Mouse (Mus musculus): ENCODE data around the gene P4ha2. TPM values are rescaled to one million over a fixed set of nuclear protein-coding genes. Genes with fewer than 3 reads are reported as not detected.

The P4ha2 gene
- polyA plus RNA-seq, 1 experiment from 2014 or later = 26.0 TPM

- Histone ChIP-seq H3K36me3 (ENCODE audit: insufficient read depth) (no peaks in the 10 kb centered on the region), H3K9ac (no peak overlapping the region), H3K4me2 (no peak overlapping the region), H3K27me3 (ENCODE audit: insufficient read depth, low read length) (no peaks in the 10 kb centered on the region), H3K4me3 (ENCODE audit: low read depth, low read length) (no peak overlapping the region), H3K27ac (ENCODE audit: low read depth) (no peak overlapping the region), H3K9me3 (ENCODE audit: low read depth, low read length) (no peaks in the 10 kb centered on the region), H3K4me1 (ENCODE audit: insufficient read depth) (no peaks in the 10 kb centered on the region)
- ATAC-seq (ENCODE audit: insufficient read depth) (no peak), DNase-seq (peak; percentile 71)
- WGBS = 5% methylated on average over 3 of the region's 3 CpGs
- TF ChIP-seq CTCF (IDR thresholded peaks at IDR 0.05; ENCODE audit: low read depth) = peak; percentile 78
Observed at GRCm38 (mm10) chr11:54093000-54093399, 6.9 kb upstream of the P4ha2 start.

DNA sequence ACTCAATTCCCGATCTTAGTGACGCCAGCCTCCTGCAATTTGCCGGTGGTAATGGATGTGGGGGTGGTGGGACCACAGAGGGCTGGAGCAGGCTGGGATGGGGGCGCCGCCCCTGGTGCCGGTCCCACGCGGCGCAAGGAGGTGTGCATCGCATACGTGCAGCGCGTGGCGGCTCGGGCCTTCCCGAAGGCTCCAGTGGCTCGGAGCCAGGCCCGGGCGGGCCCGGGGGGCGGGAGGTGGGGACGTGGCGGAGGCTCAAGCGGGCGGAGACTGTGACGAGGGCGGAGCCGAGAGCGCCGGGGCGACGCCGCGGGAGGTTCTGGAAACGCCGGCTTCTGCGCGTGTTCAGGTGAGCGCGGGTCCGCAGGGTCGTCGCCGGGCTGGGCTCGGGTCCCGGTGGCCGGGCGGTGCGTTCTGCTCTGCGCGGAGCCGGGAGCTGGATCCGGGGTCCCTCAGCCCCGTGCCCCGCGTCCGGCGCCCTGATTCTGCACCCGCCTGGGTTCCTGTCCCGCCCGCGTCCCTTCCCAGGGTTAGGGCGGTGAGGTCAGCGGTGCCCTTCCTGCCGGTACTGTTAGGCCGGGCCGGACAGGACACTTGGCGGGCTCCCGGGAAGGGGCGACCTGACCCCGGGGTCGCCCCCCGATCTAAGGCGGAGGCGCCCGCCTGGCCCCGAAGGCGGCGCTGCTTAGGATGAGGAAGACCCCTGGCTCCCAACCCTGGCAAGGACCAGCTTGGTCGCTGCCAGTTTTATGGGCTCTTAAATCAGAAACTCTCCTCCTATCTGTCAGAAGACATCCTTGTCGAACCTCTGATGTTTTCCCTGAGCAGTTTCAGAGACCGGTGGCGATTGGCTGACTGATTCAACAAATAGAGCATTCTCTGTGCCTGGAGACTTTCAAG, 1.0 kb downstream of the P4ha2 start:
- under 1% methylated on average over 66 of the region's 83 CpGs for WGBS
- peak overlapping the region; percentile 99 for H3K4me2 ChIP-seq
- no peaks in the 10 kb centered on the region for H3K9me3 ChIP-seq (ENCODE audit: low read depth, low read length)
- no peak for TF ChIP-seq CTCF (IDR thresholded peaks at IDR 0.05; ENCODE audit: low read depth)
- peak; percentile 91 for DNase-seq
- peak overlapping the region; percentile 65 for H3K9ac ChIP-seq
- peak; percentile 91 for ATAC-seq (ENCODE audit: insufficient read depth)
- H3K36me3 ChIP-seq (ENCODE audit: insufficient read depth) = no peaks in the 10 kb centered on the region
- H3K4me3 ChIP-seq (ENCODE audit: low read depth, low read length) = peak overlapping the region; percentile 67
- H3K4me1 ChIP-seq (ENCODE audit: insufficient read depth) = 0 out of 2 replicates have a peak, but pooled peaks cover 5% of the 10 kb centered on the region
- H3K27me3 ChIP-seq (ENCODE audit: insufficient read depth, low read length) = no peaks in the 10 kb centered on the region; the same call in 1 of the 2 replicates
- H3K27ac ChIP-seq (ENCODE audit: low read depth) = no peak overlapping the region

DNA sequence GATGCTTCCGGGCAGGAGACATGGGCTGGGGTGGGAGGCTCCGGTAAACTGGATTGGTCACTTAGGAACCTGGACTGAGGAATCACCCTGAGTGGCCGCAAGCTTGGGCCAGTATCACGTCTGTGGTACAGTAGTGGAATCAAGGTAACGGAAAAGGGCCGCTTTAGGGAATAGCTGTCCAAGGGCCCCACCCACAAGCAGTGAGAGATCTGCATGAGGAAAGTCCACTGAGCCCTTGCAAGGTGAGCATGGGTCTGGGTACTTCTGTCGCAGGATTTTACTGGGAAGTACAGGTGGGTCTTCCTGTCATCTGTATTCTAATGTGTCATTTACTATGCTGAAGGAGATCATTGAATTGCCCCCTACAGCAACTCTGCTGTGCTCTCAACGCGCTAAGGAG, 1.8 kb downstream of the P4ha2 start:
- ATAC-seq (ENCODE audit: insufficient read depth) (no peak), DNase-seq (no peak)
- Histone ChIP-seq H3K4me1 (ENCODE audit: insufficient read depth) (0 out of 2 replicates have a peak, but pooled peaks cover 5% of the 10 kb centered on the region), H3K27ac (ENCODE audit: low read depth) (no peak overlapping the region), H3K9ac (peak overlapping the region; percentile 65; the same call in 1 of the 2 replicates), H3K9me3 (ENCODE audit: low read depth, low read length) (no peaks in the 10 kb centered on the region), H3K36me3 (ENCODE audit: insufficient read depth) (no peaks in the 10 kb centered on the region), H3K27me3 (ENCODE audit: insufficient read depth, low read length) (no peaks in the 10 kb centered on the region; the same call in 1 of the 2 replicates), H3K4me3 (ENCODE audit: low read depth, low read length) (peak overlapping the region; percentile 67), H3K4me2 (peak overlapping the region; percentile 99)
- 66% methylated on average over 9 of the region's 9 CpGs for WGBS
- no peak for TF ChIP-seq CTCF (IDR thresholded peaks at IDR 0.05; ENCODE audit: low read depth)

DNA sequence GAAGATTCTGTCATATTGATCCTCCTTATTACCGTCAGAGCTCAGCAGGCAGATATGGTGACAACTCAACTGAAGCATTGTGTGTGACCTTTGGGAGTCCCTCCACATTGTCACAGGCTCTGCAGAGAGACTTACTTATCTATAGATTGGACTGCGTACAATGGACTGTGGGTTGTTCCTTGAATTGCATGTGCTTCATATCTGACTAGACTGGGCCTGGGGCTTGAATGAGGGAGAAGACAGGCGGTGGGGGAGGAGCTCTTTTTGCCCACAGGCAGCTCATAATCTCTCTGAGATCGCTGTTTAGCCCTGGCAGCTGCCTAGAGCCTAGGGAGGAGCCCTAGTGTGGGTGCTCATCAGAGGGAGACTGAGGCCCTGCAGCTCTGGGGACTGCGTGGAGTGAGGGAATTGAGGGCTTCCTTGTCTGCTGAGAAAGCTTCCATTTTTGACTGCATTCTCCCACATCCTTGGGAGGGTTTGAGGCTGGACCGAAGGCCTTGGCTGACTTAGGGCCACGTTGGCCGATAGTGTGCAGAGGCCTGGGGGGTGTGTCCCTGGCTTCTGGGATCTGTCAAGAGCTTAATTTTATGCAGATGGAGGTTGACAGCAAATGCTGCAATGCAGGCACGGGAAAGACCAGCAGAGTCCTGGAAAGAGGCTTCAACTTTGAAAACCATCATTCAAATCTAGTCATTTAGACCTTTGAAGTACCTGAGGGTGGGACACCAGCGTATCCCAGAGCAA, 3.0 kb downstream of the P4ha2 start:
- Histone ChIP-seq H3K9ac (no peak overlapping the region), H3K27me3 (ENCODE audit: insufficient read depth, low read length) (no peaks in the 10 kb centered on the region; the same call in 1 of the 2 replicates), H3K27ac (ENCODE audit: low read depth) (no peak overlapping the region), H3K36me3 (ENCODE audit: insufficient read depth) (no peaks in the 10 kb centered on the region), H3K9me3 (ENCODE audit: low read depth, low read length) (no peaks in the 10 kb centered on the region), H3K4me3 (ENCODE audit: low read depth, low read length) (no peak overlapping the region), H3K4me2 (no peak overlapping the region), H3K4me1 (ENCODE audit: insufficient read depth) (0 out of 2 replicates have a peak, but pooled peaks cover 5% of the 10 kb centered on the region)
- 72% methylated on average over 10 of the region's 10 CpGs for WGBS
- TF ChIP-seq CTCF (IDR thresholded peaks at IDR 0.05; ENCODE audit: low read depth) = no peak
- no peak for DNase-seq
- no peak for ATAC-seq (ENCODE audit: insufficient read depth)

DNA sequence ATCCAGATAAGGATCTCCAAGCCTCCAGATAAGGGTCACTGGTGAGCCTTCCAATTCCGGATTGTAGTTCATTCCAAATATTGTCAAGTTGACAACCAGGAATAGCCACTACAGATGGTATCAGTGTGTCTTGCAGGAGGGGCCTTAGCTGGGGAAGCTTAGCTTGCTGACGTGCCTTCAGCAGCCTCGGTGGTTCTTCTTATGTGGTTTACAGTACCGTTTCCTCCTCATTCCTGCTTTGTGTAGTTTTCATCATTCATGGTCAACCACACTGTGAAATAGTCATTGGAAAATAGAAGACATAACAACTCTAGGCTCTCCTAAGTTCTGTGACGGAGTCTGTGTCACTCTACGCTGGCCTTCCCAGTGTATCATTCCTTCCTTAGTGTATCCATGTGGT, 5.1 kb downstream of the P4ha2 start:
- DNase-seq = no peak
- no peak for TF ChIP-seq CTCF (IDR thresholded peaks at IDR 0.05; ENCODE audit: low read depth)
- Histone ChIP-seq H3K9me3 (ENCODE audit: low read depth, low read length) (no peaks in the 10 kb centered on the region), H3K27me3 (ENCODE audit: insufficient read depth, low read length) (no peaks in the 10 kb centered on the region; the same call in 1 of the 2 replicates), H3K36me3 (ENCODE audit: insufficient read depth) (no peaks in the 10 kb centered on the region), H3K4me3 (ENCODE audit: low read depth, low read length) (no peak overlapping the region), H3K9ac (no peak overlapping the region), H3K4me1 (ENCODE audit: insufficient read depth) (0 out of 2 replicates have a peak, but pooled peaks cover 5% of the 10 kb centered on the region), H3K27ac (ENCODE audit: low read depth) (no peak overlapping the region), H3K4me2 (no peak overlapping the region)
- WGBS = 83% methylated on average over 6 of the region's 6 CpGs
- ATAC-seq (ENCODE audit: insufficient read depth) = no peak

GRCm38 (mm10) chr11:54106676-54107075, 6.8 kb downstream of the P4ha2 start:
- H3K27ac ChIP-seq (ENCODE audit: low read depth) = no peak overlapping the region
- H3K4me2 ChIP-seq = no peak overlapping the region
- no peak overlapping the region for H3K4me3 ChIP-seq (ENCODE audit: low read depth, low read length)
- WGBS = 85% methylated on average over 3 of the region's 3 CpGs
- DNase-seq = no peak
- no peaks in the 10 kb centered on the region for H3K27me3 ChIP-seq (ENCODE audit: insufficient read depth, low read length)
- TF ChIP-seq CTCF (IDR thresholded peaks at IDR 0.05; ENCODE audit: low read depth) = no peak
- 0 out of 2 replicates have a peak, but pooled peaks cover 5% of the 10 kb centered on the region for H3K4me1 ChIP-seq (ENCODE audit: insufficient read depth)
- no peak for ATAC-seq (ENCODE audit: insufficient read depth)
- H3K9me3 ChIP-seq (ENCODE audit: low read depth, low read length) = no peaks in the 10 kb centered on the region
- no peak overlapping the region for H3K9ac ChIP-seq
- 0 out of 2 replicates have a peak, but pooled peaks cover 3% of the 10 kb centered on the region for H3K36me3 ChIP-seq (ENCODE audit: insufficient read depth)

- H3K4me2 ChIP-seq = no peak overlapping the region
- no peak overlapping the region for H3K4me3 ChIP-seq (ENCODE audit: low read depth, low read length)
- H3K27me3 ChIP-seq (ENCODE audit: insufficient read depth, low read length) = no peaks in the 10 kb centered on the region
- H3K36me3 ChIP-seq (ENCODE audit: insufficient read depth) = 0 out of 2 replicates have a peak, but pooled peaks cover 3% of the 10 kb centered on the region
- no peak overlapping the region for H3K9ac ChIP-seq
- H3K27ac ChIP-seq (ENCODE audit: low read depth) = no peak overlapping the region
- WGBS = 71% methylated on average over 7 of the region's 7 CpGs
- no peak for DNase-seq
- TF ChIP-seq CTCF (IDR thresholded peaks at IDR 0.05; ENCODE audit: low read depth) = no peak
- H3K9me3 ChIP-seq (ENCODE audit: low read depth, low read length) = no peaks in the 10 kb centered on the region
- no peak for ATAC-seq (ENCODE audit: insufficient read depth)
- H3K4me1 ChIP-seq (ENCODE audit: insufficient read depth) = peaks cover 8% of the 10 kb centered on the region
Observed at GRCm38 (mm10) chr11:54107239-54107638, 7.3 kb downstream of the P4ha2 start.

Data from lung, embryonic 14.5 days (tissue).